Mouse (Mus musculus) hindbrain, embryonic 11.5 days (tissue): ENCODE measurements around the gene Tectb. TPM values are rescaled to one million over a fixed set of nuclear protein-coding genes. Genes with fewer than 3 reads are reported as not detected.
"Not testable (repeated sequence)": the region's sequence is repeated elsewhere in the genome, so short reads cannot be mapped to it uniquely, and the experiment has no call there.

Experiments used
- ATAC-seq: fragments of 200-750 bp; cut with Nextera tagmentation; 2 replicates; pipeline ENCODE4 v1.8.0; 2017; ENCODE audit warnings: mild to moderate bottlenecking, moderate TSS enrichment, moderate library complexity; ENCODE audit not compliant: low FRiP score
- DNase-seq: peaks from one replicate; pipeline ENCODE4 v3.0.0-alpha.2; 2015; ENCODE audit warnings: low spot score
- H3K27ac ChIP-seq: fragments of 300-500 bp; sonication (generic); 2 replicates; pipeline ENCODE4 v1.5.1; 2014; ENCODE audit warnings: mild to moderate bottlenecking, low read depth, low read length
- H3K27me3 ChIP-seq: fragments of 300-500 bp; sonication (generic); 2 replicates; pipeline ENCODE4 v1.6.1; 2014; ENCODE audit warnings: mild to moderate bottlenecking, low read length, moderate library complexity, mixed read lengths; ENCODE audit not compliant: control insufficient read depth, insufficient read depth
- H3K36me3 ChIP-seq: fragments of 300-500 bp; sonication (generic); 2 replicates; pipeline ENCODE4 v1.6.1; 2014; ENCODE audit warnings: mild to moderate bottlenecking, low read length, moderate library complexity, mixed read lengths; ENCODE audit not compliant: control insufficient read depth, insufficient read depth
- H3K4me1 ChIP-seq: fragments of 300-500 bp; sonication (generic); replicated peaks from 2 replicates; pipeline ENCODE4 v1.6.1; 2014; ENCODE audit warnings: low read length, mixed read lengths; ENCODE audit not compliant: control insufficient read depth, insufficient read depth
- H3K4me2 ChIP-seq: fragments of 300-500 bp; sonication (generic); replicated peaks from 2 replicates; pipeline ENCODE4 v1.6.1; 2014; ENCODE audit warnings: mild to moderate bottlenecking, low read depth, low read length
- H3K4me3 ChIP-seq: fragments of 300-500 bp; sonication (generic); 2 replicates; pipeline ENCODE4 v1.5.1; 2014; ENCODE audit warnings: low read depth, low read length
- H3K9ac ChIP-seq: fragments of 300-500 bp; sonication (generic); 2 replicates; pipeline ENCODE4 v1.6.1; 2014; ENCODE audit warnings: low read depth, low read length
- H3K9me3 ChIP-seq: fragments of 300-500 bp; sonication (generic); 2 replicates; pipeline ENCODE4 v1.6.1; 2016; ENCODE audit warnings: low read length; ENCODE audit not compliant: control insufficient read depth
- WGBS: fragments of 180-500 bp; shearing (Covaris S2); extraction: QIAGEN DNeasy Blood & Tissue Kit; methylation state at CpG from one replicate; pipeline ENCODE4 v1.1.7; 2014; 5-methylcytosine and 5-hydroxymethylcytosine counted together
- polyA plus RNA-seq: library from polyadenylated mRNA; unstranded; fragments of >200 nt; fragmentation: Nextera tagmentation; extraction: Ambion mirVana; gene quantifications from 2 replicates; pipeline ENCODE4 v1.2.1, GENCODE M21; 2014

The Tectb gene
- polyA plus RNA-seq, 1 experiment from 2014 or later, result not detected

GRCm38 (mm10) chr19:55169236-55169729 lies 11.2 kb upstream of the Tectb start:
- WGBS, result 96% methylated on average over 8 of the region's 8 CpGs
- not testable (repeated sequence) for H3K4me2 ChIP-seq, H3K9ac ChIP-seq, DNase-seq, H3K27ac ChIP-seq, H3K4me1 ChIP-seq, H3K27me3 ChIP-seq, H3K4me3 ChIP-seq, H3K9me3 ChIP-seq, H3K36me3 ChIP-seq, ATAC-seq

- Histone ChIP-seq H3K9me3 (no peaks in the 10 kb centered on the region), H3K9ac (no peak overlapping the region), H3K27ac (no peak overlapping the region), H3K27me3 (no peaks in the 10 kb centered on the region), H3K4me3 (no peak overlapping the region), H3K4me2 (no peak overlapping the region), H3K4me1 (no peaks in the 10 kb centered on the region), H3K36me3 (no peaks in the 10 kb centered on the region)
- ATAC-seq (no peak), DNase-seq (no peak)
These were observed 10.1 kb upstream of the Tectb start for GRCm38 (mm10) chr19:55170399-55170798.

GRCm38 (mm10) chr19:55171585-55171984 lies 8.9 kb upstream of the Tectb start:
- Histone ChIP-seq H3K4me3 (no peak overlapping the region), H3K4me2 (no peak overlapping the region), H3K9me3 (no peaks in the 10 kb centered on the region), H3K4me1 (no peaks in the 10 kb centered on the region), H3K36me3 (no peaks in the 10 kb centered on the region), H3K27me3 (no peaks in the 10 kb centered on the region), H3K9ac (no peak overlapping the region), H3K27ac (no peak overlapping the region)
- ATAC-seq (no peak), DNase-seq (no peak)
- WGBS, result 78% methylated on average over 1 of the region's 1 CpGs

GRCm38 (mm10) chr19:55177143-55177542 lies 3.4 kb upstream of the Tectb start:
- H3K4me1 ChIP-seq, result no peaks in the 10 kb centered on the region
- 93% methylated on average over 3 of the region's 3 CpGs for WGBS
- ATAC-seq, result no peak
- no peak overlapping the region for H3K4me3 ChIP-seq
- H3K4me2 ChIP-seq, result no peak overlapping the region
- no peak overlapping the region for H3K9ac ChIP-seq
- no peak for DNase-seq
- no peaks in the 10 kb centered on the region for H3K27me3 ChIP-seq
- no peaks in the 10 kb centered on the region for H3K36me3 ChIP-seq
- no peak overlapping the region for H3K27ac ChIP-seq
- H3K9me3 ChIP-seq, result no peaks in the 10 kb centered on the region

GRCm38 (mm10) chr19:55184442-55184841 lies 3.9 kb downstream of the Tectb start:
- Histone ChIP-seq H3K4me3 (no peak overlapping the region), H3K27ac (no peak overlapping the region), H3K9ac (no peak overlapping the region), H3K4me2 (no peak overlapping the region), H3K9me3 (no peaks in the 10 kb centered on the region), H3K36me3 (no peaks in the 10 kb centered on the region), H3K4me1 (no peaks in the 10 kb centered on the region), H3K27me3 (no peaks in the 10 kb centered on the region)
- ATAC-seq, result no peak
- 74% methylated on average over 7 of the region's 7 CpGs for WGBS
- no peak for DNase-seq

- Histone ChIP-seq H3K4me3 (no peak overlapping the region), H3K4me1 (no peaks in the 10 kb centered on the region), H3K4me2 (no peak overlapping the region), H3K36me3 (no peaks in the 10 kb centered on the region), H3K9ac (no peak overlapping the region), H3K27me3 (no peaks in the 10 kb centered on the region), H3K9me3 (no peaks in the 10 kb centered on the region), H3K27ac (peak overlapping the region; percentile 44; the same call in 1 of the 2 replicates)
- DNase-seq (peak; percentile 41), ATAC-seq (peak; percentile 76)
- 64% methylated on average over 7 of the region's 7 CpGs for WGBS
These were observed 4.5 kb downstream of the Tectb start for GRCm38 (mm10) chr19:55185074-55185473.

GRCm38 (mm10) chr19:55185651-55186050 lies 5.1 kb downstream of the Tectb start:
- no peaks in the 10 kb centered on the region for H3K4me1 ChIP-seq
- H3K4me3 ChIP-seq, result no peak overlapping the region
- H3K36me3 ChIP-seq, result no peaks in the 10 kb centered on the region
- ATAC-seq, result peak; percentile 67
- H3K27ac ChIP-seq, result peak overlapping the region; percentile 44; the same call in 1 of the 2 replicates
- WGBS, result 35% methylated on average over 3 of the region's 3 CpGs
- H3K9me3 ChIP-seq, result no peaks in the 10 kb centered on the region
- H3K27me3 ChIP-seq, result no peaks in the 10 kb centered on the region
- peak; percentile 40 for DNase-seq
- no peak overlapping the region for H3K9ac ChIP-seq
- H3K4me2 ChIP-seq, result no peak overlapping the region

GRCm38 (mm10) chr19:55190065-55190464 lies 9.5 kb downstream of the Tectb start:
- Histone ChIP-seq H3K4me1 (no peaks in the 10 kb centered on the region), H3K4me2 (no peak overlapping the region), H3K27ac (no peak overlapping the region), H3K27me3 (no peaks in the 10 kb centered on the region), H3K4me3 (no peak overlapping the region), H3K9me3 (no peaks in the 10 kb centered on the region), H3K9ac (no peak overlapping the region), H3K36me3 (no peaks in the 10 kb centered on the region)
- WGBS, result 89% methylated on average over 5 of the region's 5 CpGs
- DNase-seq, result no peak
- no peak for ATAC-seq

- H3K4me1 ChIP-seq, result no peaks in the 10 kb centered on the region
- no peak overlapping the region for H3K9ac ChIP-seq
- H3K4me2 ChIP-seq, result no peak overlapping the region
- DNase-seq, result no peak
- WGBS, result 73% methylated on average over 2 of the region's 2 CpGs
- H3K27me3 ChIP-seq, result no peaks in the 10 kb centered on the region
- ATAC-seq, result no peak
- H3K9me3 ChIP-seq, result no peaks in the 10 kb centered on the region
- H3K27ac ChIP-seq, result no peak overlapping the region
- H3K36me3 ChIP-seq, result no peaks in the 10 kb centered on the region
- no peak overlapping the region for H3K4me3 ChIP-seq
These were observed 11.1 kb downstream of the Tectb start for GRCm38 (mm10) chr19:55191596-55191995.
